Mouse (Mus musculus): ENCODE measurements around the gene Naxe.

Gene Naxe

GRCm38 (mm10) chr3:88068386-88068785, 10.1 kb upstream of the Naxe start:
- in situ Hi-C loops (cut with MboI, MseI), result no loop called here

- in situ Hi-C loops (cut with MboI, MseI), result no loop called here
These were observed 1.3 kb downstream of the Naxe start for GRCm38 (mm10) chr3:88057030-88057429.

DNA sequence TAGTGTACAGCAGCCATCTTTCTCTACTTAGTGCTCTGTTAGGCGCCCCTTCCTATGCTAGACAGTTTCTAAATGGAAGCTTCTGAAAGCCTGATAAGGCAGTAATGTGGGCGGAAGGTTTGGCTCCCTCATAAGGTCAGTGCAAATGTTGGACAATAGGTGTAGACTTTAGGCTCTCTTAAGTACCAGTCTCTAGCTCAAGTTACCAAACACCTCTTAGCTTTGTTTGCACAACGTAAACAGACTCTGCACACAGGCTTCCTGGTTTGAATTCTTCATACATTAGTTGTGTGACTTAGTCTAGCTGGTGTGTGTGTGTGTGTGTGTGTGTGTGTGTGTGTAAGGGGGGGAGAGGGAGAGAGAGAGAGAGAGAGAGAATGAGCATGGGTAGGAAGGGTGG, 8.8 kb downstream of the Naxe start:
- in situ Hi-C loops (cut with MboI, MseI), result no loop called here

DNA sequence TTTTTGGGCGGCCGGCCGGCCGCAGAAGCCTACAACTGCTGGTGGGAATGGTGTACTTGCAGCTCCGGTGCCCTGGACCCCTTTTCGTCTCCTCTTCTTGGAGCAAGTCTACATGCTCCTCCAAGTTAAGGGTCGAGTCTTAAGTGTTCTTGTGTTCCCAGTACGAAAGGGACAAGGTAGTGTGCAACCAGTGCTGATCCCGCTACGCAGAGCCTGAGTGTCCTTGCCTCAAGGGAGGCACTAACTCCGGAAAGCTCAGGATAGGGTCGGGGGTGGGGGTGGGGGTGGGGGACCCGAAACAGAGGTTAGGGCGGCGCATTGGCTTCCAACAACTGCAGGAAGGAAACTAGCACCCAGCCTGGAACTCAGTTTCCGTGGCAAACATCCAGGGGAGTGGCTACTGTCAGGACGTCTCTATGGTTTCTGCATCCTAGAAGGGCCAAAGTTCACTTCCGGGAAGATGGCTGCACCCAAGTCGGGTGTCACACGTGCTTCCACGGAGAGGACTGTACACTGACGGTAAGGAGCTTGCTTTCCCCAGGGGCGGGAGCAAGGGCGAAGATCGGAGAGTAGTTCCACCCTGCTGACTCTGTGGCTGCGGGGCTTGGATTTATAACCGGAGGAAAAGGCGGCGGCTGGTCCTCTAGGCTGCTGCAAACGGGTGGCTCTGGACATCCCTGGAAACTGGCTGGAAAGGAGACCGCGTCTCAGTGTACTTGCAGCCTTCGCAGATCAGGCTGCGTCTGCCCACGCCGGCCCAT, 15.5 kb downstream of the Naxe start, which contains the start of gene Gpatch4:
TSS of gene Gpatch4 (plus strand) at position 448 of the 761 bp plus-strand sequence.
- in situ Hi-C loops (cut with MboI, MseI), result no loop called here

- in situ Hi-C loops (cut with MboI, MseI), result no loop called here
These were observed 22.6 kb downstream of the Naxe start for GRCm38 (mm10) chr3:88035561-88036293.

- in situ Hi-C loops (cut with MboI, MseI), result no loop called here
These were observed 24.8 kb downstream of the Naxe start for GRCm38 (mm10) chr3:88033506-88033905.

DNA sequence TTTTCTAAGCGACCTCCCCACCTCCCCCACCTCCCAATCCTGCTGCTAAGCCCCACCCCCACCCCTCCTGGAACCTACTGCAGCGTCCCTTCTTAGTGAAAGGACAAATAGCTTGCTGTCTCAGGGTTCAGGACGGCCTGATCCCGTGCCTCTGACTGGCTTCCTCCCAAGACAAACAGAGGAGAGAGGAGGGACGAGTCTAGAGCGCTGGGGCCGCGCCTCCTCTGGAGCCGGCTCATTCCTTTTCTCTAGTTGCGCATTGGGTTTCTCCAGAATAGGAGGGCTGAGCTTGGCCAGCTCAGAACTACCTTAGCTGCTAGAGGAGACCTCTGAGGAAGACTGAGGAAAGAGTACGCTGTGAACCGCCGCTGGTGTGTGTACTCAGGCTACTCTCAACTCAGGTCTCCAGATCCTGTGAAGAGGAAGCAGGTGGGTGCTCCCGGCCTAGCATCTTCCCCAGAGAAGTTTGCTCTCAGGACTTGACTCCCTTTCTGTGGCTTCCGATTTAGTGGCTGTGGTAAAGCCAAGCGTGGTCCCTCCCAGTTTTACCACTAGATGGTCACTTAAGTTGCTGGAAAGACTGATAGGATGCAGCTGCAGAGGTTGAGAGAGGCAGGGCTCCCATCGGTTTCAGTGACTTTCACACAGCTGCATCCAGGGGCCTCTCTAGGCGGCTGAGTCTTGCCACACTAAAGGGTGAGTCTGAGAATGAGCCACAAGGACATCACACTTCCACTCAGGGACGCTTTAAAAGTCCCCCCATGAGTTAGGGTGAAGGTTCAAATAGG, 27.5 kb downstream of the Naxe start:
- in situ Hi-C loops (cut with MboI, MseI), result no loop called here

GRCm38 (mm10) chr3:88027434-88028186, 30.7 kb downstream of the Naxe start, which contains the start of gene Hapln2:
Gene Hapln2 (minus strand): TSS chr3:88027583.
- in situ Hi-C loops (cut with MboI, MseI), result no loop called here

DNA sequence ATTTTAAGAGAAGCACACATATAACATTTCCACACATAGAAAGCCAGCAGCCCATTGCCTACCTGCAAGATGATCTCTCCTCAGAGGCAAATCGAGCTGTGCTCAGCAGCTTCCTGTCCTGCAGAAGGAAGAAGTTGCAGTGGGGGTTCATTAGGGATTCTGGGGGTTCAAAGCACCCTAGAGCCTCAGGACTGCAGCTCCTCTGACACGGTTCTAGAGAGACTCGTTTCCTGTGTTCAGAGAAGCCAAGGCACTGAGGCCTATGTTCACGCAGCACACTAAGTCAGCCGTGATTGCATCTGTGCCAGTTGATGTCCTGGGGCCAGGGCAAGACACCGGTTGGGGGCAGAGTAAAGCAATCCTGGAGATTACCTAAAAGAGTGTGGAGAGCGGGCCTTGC, 31.5 kb downstream of the Naxe start:
- in situ Hi-C loops (cut with MboI, MseI), result no loop called here

DNA sequence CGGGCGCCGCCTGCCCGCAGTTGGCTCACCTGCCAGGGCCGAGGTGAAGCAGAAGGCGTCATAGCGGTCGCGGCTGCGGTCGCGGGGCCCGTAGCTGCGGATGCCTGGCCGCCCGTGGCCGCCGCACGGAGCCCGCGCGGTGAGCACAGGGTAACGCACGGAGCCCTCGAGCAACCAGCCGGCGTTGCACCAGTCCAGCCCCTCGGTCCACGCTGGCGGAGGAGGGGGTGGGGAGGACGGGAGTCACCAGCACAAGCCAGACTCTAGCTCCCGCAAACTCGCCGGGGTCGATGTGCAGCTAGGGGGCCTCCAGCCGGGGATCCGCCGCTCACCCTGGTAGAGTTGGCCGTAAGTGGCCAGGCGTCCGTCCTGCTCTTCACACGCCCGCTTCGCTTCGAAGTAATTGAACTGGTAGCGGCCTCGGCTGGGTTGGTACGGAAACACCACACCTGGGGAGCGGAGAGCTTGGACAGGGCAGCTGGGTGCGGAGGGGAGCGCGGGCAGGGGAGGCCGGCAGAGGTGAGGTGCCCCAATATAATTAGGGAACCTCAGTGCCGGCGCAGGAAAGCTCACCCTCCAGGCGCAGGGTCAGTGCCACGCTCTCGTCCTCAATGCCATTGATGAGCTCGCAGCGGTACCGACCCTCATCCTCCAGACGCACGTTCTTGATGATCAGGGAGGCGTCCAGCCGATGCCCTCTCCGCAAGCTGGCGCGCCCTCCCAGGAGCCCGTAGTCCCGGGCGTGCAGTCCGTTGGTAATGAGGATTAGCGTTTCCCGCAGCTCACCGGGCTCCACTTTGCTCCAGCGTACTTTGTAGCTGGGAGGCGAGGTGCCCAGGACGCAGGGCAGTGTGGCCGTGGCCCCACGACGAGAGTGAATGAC, 34.9 kb downstream of the Naxe start:
- in situ Hi-C loops (cut with MboI, MseI), result no loop called here

GRCm38 (mm10) chr3:88022322-88023191, 35.7 kb downstream of the Naxe start:
- in situ Hi-C loops (cut with MboI, MseI), result no loop called here

GRCm38 (mm10) chr3:88010634-88011265, 47.5 kb downstream of the Naxe start:
- in situ Hi-C loops (cut with MboI, MseI), result no loop called here

Data from T-helper 1 cell (primary cell).